Mouse (Mus musculus) 3134 (cell line): ENCODE measurements around the gene Zfp872.
"Not testable (repeated sequence)": the region's sequence is repeated elsewhere in the genome, so short reads cannot be mapped to it uniquely, and the experiment has no call there.

Experiments
- DNase-seq: peaks from one replicate; pipeline ENCODE4 v3.0.0-alpha.2; 2011; ENCODE audit warnings: low spot score; ENCODE audit not compliant: insufficient read length; ENCODE audit errors: extremely low read depth

Zfp872 gene

GRCm38 (mm10) chr9:22188025-22188611 is at the start of gene Zfp872:
Gene Zfp872 (plus strand): TSS chr9:22188090.
- DNase-seq: no peak

GRCm38 (mm10) chr9:22138480-22138879 is 49.4 kb upstream of the Zfp872 start:
- DNase-seq: no peak

- DNase-seq: no peak
Observed at GRCm38 (mm10) chr9:22139746-22140145, 48.1 kb upstream of the Zfp872 start.

DNA sequence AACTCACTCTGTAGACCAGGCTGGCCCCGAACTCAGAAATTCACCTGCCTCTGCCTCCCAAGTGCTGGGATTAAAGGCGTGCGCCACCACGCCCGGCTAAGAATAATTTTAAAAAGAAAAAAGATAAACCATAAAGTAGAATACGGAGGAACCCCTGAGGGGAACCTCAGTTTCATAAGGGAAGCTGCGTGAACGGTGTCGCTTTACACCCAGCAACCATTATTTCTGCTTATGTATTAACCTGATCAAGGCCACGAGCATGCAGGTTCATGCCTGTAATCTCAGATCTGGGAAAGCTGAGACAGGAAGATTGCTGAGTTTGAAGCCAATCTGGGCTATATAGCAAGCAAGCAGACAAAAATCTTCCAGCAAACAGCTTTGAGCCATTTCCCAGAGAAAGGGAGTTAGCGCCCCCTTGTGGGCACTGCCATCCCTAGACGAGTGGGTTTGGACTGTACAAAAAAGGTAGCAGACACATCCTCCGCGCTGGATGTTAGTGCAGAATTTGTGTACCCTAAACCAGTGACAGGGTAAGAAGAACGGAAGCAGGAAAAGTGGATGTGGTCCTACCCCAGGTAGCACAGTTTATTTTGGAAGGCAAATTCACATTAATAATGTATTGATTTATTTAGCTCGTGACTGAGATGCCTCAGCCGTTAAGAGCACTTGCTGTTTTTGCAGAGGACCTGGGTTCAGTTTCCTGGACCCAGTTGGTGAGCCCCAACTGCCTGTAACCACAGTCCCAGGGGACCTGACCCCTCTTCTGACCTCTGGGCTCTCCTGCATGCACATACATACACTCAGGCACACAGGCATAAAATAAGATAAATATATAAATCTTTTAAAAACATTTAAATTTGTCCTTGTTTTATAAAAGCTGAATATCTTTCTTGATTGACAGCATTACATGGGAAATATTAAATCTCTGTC is 44.5 kb upstream of the Zfp872 start:
- DNase-seq: no peak

DNA sequence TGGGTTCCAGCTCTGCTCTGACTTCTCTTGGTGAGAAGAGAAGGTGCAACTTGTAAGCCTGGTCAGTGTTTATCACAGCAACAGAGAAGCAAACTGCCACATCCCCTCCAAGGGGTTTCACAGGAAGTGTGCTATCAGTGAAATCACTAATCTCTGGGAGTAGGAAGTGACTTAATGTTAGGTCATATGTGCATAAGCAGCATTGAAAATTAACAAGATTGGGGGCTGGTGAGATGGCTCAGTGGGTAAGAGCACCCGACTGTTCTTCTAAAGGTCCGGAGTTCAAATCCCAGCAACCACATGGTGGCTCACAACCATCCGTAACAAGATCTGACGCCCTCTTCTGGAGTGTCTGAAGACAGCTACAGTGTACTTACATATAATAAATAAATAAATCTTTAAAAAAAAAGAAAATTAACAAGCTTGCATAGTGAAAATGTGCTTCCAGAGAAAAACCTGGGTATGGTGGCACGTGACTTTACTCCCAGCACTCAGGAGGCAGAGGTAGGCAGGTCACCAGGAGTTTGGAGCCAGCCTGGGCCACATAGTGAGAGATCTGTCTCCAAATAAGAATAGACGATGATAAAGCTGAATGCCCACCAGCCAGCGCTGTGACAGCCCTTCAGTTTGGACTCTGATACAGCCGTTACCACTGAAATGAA is 43.5 kb upstream of the Zfp872 start:
- no peak for DNase-seq

DNA sequence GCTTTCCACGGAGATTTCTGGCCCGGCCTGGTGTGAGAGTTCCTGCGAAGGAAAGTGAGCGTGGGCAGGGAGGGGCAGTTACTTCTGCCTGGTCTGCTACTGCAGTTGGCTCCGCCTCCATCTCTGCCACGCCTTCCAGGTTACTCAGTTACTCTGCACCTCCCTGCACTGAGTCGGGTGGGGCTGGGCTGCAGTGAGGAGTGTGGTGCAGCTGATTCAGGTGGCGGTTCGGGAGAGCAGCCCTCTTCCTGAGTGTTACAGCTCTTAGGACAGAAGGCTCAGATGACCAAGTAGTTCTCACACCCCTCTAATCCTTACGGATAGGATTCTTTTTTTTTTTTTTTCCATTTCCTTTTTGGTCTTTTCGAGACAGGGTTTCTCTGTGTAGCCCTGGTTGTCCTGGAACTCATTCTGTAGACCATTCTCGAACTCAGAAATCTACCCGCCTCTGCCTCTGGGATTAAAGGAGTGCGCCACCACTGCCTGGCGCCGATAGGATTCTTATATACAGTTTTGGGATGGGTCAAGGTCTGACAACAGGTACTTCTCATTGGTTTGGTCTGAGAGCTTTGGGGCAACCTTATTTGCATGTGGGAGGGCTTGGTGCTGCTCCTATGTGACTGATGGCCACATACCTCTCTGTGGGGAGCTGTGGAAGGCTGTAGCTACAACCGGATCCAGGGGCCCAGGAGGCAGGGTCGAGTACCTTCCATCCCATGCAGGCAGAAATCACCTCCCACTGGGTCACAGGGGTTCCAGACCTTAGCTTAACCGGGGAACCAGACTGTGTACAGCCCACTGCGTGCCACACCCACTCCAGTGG is 38.3 kb upstream of the Zfp872 start:
- DNase-seq: no peak

DNA sequence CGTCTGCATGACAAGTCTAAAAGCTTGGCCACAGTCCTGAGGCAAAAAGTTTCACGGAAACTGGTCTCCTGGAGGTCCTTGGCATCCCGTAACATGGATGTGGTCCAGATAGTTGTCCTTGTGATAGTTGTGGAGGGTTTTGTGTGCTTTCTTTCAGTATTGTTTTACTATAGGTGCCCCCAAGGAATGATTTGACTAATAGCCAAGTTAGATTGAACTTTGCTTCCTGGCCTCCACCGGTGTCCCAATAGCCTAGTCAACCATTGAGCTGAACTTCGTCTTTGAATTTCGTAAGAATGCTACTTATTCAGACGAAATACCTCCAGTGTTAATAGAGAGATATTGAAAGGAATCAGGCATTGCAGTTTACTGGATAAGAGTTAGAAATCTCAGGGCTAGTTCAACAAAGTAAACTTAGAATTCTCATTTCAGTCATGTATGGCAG is 37.6 kb upstream of the Zfp872 start:
- not testable (repeated sequence) for DNase-seq

DNA sequence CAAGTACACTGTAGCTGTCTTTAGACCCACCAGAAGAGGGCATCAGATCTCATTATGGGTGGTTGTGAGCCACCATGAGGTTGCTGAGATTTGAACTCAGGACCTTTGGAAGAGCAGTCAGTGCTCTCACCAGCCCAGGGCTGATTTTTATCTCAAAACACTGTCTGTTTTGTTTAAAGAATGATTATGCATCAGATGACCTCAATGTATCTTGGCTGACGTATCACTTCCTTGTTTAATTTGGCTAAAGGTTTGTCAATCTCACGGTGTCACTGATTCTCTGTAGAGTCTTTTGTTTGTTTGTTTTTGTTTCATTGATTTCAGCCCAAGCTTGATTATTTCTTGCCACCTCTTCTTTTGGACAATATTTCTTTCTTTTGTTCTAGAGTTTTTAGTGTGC is 36.9 kb upstream of the Zfp872 start:
- DNase-seq: no peak

- DNase-seq: no peak
Observed at GRCm38 (mm10) chr9:22153810-22154209, 34.1 kb upstream of the Zfp872 start.

DNA sequence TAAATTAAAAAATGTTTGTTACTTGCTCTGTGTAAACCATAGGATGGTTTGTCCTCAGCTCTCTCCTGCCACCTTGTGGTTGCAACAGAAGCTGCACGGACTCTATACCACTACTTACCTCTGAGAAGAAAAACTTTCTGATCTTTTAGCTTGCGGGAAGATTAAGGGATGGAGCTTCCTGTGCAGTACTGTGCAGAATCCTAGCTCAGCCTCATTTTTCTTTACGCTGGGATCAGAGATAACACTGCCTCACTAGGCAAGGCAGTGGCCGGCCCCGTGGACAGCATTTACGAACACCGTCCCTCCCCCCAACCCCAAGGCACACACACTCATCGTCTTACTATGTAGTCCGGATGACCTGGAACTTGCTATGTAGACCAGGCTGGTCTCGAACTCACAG is 32.3 kb upstream of the Zfp872 start:
- DNase-seq: peak; percentile 56

- DNase-seq: peak; percentile 96
Observed at GRCm38 (mm10) chr9:22156497-22157245, 31.2 kb upstream of the Zfp872 start, which contains the start of gene Pigyl. Gene Pigyl (plus strand): TSS chr9:22156846.

DNA sequence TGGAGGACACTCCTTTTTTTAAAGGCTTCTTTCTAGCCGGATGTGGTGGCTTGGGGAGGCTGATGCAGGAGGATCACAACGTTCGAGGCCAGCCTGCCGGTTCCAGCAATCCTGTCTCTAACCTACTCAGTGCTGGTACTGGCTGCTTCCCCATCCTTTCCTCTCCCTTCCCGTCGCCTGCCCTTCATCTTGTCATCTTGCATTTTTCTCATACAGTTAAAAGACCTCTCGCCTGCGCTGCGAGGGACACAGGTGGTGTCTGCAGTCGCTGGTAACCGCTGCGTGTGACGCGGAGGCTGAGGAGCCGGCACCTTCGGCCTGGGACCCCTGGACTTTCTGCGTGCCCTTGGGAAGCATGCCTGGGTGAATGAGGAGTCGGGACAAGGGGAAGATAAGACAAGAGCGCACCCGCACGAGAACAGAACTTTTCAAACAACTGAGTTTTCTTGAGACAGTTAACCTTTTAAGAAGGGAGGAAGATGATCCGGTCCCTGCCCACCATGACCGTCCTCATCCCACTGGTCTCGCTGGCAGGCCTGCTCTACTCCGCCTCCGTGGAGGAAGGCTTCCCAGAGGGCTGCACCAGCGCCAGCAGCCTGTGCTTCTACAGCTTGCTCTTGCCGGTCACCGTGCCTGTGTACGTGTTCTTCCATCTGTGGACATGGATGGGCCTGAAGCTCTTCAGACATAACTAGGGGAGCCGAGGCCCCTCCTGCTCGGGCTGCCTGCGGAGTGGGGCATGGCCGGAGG is 30.2 kb upstream of the Zfp872 start:
- DNase-seq: no peak

GRCm38 (mm10) chr9:22161299-22161698 is 26.6 kb upstream of the Zfp872 start:
- DNase-seq: no peak

DNA sequence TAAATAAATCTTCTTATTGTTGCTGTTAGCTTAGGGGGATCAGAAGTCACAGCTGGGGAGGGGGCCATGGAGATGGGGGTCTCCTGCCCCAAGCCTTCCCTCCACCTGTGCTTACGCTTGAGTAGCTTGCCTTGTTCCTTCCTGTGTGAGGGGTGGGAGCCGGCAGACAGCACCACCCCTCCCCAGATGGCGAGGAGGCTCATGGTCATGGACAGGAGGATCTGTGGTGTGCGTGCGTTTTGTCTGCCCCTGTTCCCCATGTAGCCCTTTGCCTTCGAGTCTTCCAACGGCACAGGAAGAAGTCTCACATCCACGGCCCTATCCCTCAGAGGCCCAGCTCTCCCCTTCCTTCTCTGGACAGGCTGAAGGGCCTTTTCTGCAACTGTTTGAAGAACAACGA is 25.6 kb upstream of the Zfp872 start:
- DNase-seq: no peak

GRCm38 (mm10) chr9:22162912-22163311 is 25.0 kb upstream of the Zfp872 start:
- no peak for DNase-seq

- DNase-seq: no peak
Observed at GRCm38 (mm10) chr9:22164711-22165668, 22.9 kb upstream of the Zfp872 start.

DNA sequence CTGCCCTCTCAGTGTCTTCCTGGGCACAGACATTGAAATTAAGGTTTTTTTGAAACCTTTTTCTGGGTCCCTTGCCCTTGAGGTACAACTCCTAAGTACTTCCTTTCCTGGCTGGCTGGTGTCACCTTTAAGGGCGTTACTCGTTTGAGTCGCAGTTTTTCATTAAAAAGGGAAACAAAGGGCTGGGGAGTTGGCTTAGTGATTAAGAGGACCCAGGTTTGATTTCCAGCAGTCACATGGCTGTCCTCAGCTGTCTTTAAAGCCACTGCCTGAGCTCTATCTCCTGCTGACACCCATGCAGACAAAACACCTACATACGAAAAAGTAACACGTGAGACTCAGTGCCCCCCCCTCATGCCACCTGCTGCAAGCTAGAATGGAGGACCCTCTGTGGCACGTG is 21.9 kb upstream of the Zfp872 start:
- DNase-seq: no peak

- no peak for DNase-seq
Observed at GRCm38 (mm10) chr9:22166686-22167085, 21.2 kb upstream of the Zfp872 start.
